Mouse (Mus musculus) pancreas, adult 10 weeks (tissue): ENCODE data around the gene Dip2c. TPM values are rescaled to one million over a fixed set of nuclear protein-coding genes. Genes with fewer than 3 reads are reported as not detected.

ENCODE experiments used
- polyA plus RNA-seq: library from polyadenylated mRNA; stranded (reverse); fragments of 350-450 nt; fragmentation: Illumina TruSeq; extraction: RNeasy Lipid Tissue Mini Kit (QIAGEN cat#74804); gene quantifications from one replicate; pipeline ENCODE4 v1.2.3, GENCODE M21; 2015; ENCODE audit warnings: low read depth, low replicate concordance; ENCODE audit not compliant: insufficient read depth

Dip2c gene
- 3.3 TPM for polyA plus RNA-seq

DNA sequence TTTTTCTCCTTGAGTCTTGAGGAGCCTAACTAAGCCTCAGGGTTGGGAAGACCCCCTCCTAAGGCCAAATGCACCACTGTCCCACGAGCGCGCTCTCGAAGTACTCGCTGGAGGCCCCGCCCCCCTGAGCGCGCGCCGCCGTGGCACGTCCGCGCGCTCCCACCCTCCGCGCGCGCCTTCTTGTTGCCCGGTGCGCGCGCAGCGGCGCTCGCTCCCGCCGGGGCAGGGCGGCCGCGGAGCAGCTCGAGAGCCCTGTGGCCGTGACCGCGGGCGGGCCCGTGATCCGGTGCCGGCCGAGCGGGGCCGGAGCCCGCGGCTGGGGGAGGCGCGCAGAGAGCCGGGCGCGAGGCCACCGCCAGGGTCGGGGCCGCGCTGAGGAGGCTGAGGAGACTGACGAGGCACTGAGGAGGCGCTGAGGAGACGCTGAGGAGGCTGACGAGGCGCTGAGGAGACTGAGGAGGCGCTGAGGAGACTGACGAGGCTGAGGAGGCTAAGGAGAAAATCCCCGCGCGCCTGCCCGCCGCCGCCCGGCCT is at the start of gene Dip2c:
Gene Dip2c, plus strand, starts transcription at position 207 of the 534 bp plus-strand sequence.

Other genes with a start within 250 kb of the Dip2c start
- 9.7 TPM for gene Larp4b, start 182.6 kb upstream of the Dip2c start, polyA plus RNA-seq